Mouse (Mus musculus) B cell, adult 2 months (primary cell): ENCODE measurements around the gene Thap2.

Experiments
- DNase-seq, 2 experiments: peaks; one replicate each; pipeline ENCODE4 v3.0.0; 2022

Gene Thap2

DNA sequence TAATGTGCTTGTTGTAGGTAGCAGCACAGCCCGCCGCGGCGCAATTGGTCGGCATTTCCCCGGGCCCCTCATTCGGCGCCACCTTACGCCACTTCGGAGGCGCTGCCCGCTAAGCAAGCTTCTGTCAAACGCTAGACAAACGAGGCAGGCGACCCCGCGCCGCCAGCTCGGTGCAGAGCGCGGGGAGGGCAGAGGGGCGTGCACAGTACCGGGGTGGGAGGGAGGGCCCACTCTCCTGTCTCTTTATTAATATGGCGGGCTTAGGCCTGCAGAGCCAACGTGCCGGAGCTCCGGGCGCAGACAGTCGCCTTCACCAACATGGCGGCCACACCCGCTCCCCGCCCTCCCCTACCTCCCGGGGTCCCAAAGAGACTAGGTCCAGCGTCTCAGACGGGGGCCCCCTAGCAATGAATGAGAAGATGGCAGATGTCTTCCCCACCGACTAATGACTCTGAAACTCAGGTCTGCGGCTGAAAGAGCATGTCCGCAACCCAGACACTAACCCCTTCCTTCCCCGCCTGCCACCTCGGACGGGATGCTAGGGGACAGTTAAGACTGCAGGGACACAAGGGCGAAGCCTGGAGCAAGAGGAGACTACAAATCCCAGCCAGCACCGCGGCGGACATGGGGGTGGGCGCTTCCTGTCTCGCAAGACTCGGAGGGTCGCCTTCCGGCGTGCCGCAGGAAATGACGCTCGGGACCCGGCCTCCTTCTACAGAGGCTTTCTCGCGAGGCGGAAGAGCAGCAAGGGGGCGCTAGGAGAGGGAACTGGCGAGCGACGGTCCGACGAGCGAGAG, at the start of gene Thap2, which contains the start of gene Zfc3h1:
Gene Thap2 (minus strand): TSS at position 223 of the 797 bp plus-strand sequence.
Gene Zfc3h1 (plus strand): TSS at position 739 of the 797 bp plus-strand sequence.
- DNase-seq: peak; percentile 98

DNA sequence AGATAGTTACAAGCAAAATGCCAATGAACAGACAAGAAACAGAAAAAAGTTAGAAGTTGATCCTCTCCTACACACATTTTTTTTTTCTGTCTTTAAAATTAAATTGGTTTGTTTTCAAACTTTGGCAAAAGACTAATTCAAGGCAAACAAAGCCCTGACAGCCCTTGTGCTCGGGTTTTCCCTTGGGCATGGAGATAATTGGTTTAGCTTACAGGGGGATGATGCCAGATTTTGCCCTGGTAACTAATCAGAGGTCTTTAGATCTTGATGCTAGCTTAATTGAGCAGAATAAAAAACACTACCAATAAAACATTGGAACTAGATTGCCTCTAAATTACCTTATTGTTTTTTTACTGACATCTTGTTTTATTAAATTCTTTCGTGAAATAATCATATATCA, 41.1 kb upstream of the Thap2 start:
- DNase-seq: no peak

DNA sequence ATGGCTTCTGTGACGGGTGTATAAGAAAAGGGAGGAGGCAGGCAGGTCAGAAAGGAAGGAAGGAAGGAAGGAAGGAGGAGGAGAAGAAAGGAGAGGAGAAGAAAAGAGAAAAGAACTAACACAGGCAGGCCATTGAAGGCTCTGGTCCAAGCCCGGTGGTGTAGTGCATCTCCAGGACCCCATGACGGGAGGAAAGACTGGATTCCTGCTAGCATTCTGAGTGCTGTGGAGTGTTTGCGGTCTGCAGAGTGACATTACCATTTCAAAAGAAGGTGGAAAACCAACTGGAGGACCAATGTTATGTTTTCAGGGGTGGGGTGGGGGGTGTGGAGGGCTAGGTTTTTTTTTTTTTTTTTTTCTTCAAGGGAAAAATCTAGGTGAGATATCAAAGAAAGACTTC, 37.7 kb upstream of the Thap2 start:
- DNase-seq: no peak

DNA sequence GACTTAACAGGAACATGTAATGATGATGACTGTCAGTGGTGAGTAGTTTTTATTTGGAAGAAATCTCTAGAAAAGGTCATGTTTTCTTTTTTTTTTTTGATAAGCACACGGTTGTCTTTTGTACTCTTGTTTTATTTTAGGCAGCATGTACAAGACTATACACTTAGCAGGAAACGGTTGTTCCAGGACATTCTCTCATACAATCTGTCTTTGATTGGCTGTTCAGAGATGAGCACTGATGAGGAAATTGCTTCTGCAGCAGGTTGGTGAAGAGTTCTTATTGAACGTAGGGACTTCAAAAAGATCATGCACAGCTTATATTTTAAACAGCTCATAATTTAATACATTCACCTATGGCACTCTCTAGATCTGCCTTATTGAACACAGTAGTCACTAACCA, 29.8 kb upstream of the Thap2 start:
- no peak for DNase-seq

DNA sequence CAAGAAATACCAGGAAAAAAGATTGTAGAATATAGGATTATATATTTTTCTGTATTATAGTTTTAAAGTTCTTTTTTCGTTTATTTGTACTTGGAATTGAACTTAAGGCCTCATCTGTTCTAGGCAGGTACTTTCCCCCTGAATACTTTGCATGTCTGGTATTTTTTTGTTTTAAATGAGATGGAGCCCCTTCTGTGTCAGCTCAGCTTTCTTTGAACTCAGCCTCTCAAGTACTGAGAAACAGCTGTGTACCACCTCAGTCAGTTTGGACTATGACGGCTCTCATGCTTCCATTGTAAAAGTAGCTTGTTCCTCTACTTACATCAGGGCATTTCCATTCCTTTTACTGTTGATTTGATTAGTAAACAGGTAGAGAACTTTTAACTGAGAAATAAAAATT, 29.3 kb upstream of the Thap2 start:
- no peak for DNase-seq

DNA sequence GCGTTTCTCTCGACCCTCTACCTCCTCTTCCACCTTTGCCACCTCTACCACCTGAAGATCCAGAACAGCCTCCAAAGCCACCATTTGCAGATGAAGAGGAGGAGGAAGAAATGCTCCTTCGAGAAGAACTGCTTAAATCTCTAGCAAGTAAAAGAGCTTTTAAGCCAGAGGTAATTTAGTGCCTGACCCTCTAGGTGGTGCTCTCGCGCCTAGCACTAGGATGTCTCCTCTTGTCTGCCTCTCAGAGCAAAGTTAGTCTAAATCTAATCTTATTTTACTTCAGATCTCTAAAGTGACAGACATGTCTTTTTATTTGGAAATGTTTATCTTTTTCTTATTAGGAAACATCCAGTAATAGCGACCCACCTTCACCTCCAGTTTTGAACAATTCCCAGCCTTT, 22.1 kb upstream of the Thap2 start:
- peak; percentile 77 to 80 for DNase-seq

DNA sequence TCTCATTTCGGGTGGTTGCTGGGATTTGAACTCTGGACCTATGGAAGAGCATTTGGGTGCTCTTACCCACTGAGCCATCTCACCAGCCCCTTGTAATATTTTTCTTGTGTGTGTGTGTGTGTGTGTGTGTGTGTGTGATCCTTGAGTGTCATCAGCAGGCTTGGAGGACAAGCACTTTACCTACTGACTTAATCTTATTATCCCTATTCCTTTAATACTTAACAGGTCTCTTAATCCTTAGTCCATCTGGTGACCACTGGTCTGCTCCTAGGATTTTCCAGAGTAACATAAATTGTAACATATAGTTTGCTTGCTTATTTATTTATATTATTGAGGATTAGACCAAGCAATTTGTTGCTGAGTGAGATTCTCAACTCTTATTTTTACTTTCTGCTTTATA, 7.7 kb upstream of the Thap2 start:
- no peak for DNase-seq

DNA sequence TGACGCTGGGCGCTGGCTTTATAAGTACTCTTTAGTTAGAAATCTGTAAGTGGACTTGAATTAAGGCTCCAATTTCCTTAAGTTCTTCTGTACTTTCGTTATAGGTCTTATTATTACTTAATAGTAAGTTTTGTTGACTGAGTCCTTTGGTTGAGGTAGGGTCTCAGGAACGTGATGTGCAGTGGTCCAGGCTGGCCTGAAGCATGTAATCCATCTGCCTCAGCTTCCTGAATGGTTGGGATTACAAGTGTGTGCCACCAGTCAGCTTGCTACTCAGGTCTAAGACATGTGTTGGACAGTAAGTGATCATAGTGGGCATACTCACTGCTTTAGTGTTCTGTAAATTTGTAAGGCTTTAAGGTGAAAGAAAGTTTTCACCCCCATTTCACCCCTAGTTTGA, 6.8 kb upstream of the Thap2 start:
- DNase-seq: no peak

DNA sequence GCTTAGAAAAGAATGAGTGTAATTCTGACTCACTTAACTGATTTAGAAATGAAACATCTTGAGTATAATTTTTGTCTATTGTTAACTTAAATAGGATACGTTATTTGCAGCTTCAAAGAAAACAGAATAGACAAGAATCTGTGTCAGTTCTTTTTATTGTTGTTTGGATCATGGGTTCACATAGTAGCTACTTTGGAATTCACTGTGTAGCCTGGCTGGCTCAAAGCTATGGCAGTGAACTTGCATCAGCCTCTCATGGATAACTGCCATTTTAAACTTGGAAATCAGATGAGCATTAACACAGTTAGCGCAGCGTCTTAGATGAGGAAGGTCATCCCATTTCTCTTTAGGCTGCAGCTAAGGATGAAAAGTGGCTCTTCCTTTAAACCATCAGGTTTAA, 3.6 kb upstream of the Thap2 start:
- DNase-seq: no peak

DNA sequence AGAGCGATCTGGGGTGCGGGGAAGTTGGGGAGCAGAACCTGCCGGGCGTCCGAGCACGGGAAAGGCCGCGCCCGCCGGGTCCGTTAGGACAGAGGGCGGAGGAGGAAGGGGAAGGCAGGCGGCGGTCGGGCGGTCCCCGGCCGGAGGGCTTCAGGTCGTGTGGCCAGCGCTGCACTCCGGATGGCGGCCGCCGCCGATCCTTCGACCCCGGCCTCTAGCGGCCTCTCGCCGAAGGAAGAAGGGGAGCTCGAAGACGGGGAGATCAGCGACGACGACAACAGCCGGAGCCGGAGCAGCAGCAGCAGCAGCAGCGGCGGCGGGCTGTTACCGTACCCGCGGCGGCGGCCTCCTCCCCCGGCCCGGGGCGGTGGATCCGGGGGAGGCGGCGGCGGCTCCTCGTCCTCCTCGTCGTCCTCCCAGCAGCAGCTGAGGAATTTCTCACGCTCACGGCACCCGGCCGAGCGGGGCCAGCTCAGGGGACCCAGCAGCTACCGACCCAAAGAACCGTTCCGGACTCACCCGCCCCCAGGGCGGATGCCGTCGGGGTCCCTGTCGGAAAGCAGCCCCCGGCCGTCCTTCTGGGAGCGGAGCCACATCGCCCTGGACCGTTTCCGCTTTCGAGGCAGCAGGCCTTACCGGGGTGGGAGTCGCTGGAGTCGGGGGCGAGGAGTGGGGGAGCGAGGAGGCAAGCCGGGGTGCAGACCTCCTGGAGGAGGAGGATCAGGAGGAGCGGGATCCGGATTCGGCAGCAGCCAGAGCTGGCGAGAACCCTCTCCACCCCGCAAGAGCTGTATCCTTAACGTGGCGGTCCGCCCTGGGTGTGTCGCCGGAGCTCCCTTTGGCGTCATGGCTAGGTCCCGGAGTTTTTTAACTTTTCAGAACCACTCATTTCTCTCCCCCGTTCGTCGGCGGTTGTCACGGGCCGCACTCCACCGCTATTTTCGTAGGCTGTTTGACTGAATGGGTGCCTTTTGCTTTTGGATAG, 1.1 kb upstream of the Thap2 start:
- DNase-seq: peak; percentile 67 to 73

DNA sequence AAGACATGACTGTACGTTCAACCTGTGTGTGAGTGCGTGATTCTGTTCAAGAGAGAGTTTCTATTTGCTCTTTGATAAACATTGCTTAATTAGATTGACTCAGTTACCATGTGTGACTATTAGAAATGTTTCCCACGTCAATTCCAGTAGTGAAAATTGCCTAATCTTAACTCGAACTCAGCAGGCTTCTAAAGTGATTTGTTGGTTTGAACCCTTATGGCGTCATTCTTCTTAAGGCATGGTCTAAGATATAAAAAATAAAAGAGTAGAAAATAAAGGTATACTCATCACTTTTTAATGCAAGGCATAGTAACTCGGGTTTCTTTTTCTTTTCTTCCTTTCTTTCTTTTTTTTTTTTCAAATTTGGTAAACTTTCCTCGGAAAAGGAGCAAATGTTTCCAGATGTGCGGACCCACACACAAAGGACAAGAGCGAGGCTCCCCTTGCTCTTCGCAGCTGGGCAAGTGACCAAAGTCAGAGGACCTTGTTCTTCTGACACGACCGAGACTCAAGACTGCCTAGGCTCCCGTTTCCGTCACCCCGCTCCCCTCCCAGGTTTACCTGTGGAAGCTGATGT, 511 bp downstream of the Thap2 start:
- DNase-seq: no peak

DNA sequence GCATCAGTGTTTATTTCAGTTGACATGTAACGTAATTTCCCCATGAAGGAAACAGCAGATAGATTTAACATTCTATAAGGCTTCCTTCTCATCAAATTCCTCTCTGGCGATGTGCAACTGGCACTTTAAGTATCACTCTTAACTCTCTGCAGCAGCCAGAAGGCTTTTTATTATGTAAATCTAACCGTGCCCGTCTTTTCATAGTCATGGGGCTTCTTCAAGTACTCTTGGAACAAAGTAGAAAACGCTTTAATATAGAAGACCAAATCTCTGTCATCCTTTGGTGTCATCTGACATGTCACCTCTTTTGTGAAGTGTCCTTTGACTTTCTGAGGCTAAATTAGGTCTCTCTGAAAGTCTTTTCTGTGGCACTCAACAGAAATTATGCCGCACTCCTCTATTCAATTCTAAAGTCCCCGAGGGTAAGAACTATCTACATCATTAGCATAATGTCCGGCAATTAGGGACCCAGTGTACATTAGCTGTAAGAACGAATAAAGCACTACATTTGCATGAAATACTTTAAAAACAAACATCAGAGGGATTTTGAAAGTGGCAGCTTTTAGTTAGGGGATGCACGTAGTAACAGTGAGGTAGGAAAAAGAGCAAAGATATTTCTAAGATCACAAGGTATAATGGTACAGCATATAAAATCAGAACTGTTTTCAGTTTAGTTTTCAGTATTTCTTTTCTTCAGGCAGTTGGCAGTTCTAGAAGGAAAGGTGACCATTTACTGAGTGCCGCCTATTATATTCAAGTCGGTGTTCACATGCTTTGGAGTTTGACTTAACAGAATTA, 1.2 kb downstream of the Thap2 start:
- no peak for DNase-seq

DNA sequence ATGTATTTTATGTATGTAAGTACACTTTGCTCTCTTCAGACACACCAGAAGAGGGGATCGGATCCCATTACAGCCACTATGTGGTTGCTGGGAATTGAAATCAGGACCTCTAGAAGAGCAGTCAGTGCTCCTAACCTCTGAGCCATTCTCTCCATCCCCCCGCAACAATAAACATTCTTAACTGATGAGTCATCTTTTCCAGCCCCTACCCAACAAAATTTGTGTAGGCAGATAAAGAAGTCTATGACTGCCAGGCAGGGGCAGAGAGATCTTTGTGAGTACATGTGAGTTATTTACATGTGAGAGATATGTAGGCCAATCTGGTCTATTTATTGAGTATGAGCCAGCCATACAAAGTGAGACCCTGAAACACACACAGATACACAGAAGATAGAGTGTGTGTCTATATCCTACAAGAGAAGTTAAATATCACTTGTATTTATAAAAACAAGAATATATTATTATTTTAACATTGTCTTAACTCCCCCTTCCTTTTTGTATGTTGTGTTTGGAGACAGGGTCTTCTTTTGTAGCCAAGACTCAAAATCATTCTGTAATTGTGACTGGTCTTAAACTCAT, 2.6 kb downstream of the Thap2 start:
- no peak for DNase-seq

DNA sequence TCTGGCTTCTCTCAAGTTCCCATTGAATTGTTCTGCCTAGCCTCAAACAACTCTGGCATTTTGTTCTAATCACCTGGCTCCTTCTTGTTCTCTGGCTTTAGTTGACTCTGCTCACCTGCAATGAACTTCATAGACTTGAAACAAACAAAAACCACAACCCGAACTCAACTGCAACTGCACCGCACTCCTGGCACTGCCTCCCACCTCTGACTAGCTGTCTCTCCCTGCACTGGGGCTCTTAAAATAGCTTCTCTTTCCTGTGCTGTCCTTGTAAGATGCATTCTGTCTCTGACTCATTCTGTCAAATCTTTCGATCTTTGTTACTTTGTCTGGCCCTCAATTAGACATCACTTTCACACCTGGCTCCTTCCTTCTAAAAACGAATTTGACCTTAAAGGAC, 21.1 kb downstream of the Thap2 start:
- DNase-seq: peak; percentile 15 to 17

DNA sequence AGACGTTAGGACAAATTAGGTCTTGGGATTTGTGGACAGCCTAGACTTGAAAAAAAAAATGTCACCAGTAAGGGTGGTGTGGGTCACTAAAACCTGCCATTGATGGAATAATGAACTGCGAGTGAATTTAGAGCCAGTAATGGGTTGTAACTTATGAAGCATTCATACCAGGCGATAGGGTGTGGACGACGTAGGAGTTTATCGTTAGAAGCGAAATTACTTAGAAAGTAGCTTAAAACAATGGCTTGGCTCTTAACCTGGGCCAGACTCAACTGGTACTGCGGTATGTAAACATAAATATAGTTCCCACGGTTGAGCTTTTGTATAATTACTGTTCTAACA, 21.6 kb downstream of the Thap2 start:
- DNase-seq: no peak

DNA sequence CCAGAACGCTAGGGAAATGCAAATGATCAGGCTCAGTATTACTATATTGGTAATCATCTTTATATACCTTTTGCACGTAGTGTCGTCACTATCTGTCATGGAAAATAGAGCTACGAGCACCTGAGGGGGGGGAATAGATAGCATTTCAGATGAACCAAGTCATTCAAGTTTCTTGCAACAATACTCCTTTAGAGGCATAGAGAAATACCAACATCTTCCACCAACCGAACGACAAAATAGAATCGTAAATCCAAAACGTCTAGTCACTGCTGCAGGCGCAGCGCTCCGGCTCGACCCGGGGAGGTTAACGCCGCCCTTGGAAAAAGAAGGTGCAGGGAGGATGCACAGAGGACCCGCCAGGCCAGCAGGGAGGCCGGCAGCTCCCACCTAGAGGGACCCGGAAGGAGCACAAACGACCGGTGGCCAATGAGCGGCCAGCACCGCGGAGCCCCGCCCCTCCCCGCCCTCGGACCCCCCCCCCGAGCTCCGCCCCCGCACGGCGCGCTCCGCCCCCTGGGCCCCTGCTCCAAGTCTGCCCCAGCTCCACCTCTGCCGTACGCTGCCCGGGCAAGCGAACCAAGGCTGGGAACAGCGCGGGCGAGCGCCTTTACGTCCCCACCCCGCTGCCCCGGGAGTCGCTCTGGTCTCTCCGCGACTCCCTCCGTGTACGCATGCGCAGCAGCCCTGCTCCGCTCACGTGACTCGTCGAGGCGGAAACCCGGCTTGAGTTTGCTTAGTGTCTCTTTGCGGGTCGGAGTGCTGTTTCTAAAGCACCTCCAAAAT, 22.2 kb downstream of the Thap2 start, which contains the start of gene Tmem19:
Gene Tmem19 (minus strand): TSS at position 662 of the 783 bp plus-strand sequence.
- peak; percentile 94 to 95 for DNase-seq

DNA sequence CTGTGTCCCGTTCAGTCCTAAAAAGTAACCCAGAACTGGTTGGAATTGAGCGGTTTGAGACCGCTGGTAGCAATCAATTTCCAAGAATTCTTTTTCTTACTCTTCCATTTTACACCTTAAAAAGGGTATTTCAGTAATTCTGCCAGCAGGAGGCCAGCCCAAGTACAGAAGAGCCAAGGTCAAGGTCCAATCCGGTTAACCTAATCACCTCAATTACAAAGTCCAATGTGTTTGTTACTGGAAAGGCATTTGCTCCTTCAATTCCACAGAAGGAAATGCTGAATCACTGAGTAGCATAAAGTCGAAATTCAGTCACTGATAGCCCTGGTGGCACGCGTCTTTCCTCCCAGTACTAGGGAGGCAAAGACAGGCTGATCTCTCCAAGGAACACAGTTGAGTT, 25.2 kb downstream of the Thap2 start:
- no peak for DNase-seq

DNA sequence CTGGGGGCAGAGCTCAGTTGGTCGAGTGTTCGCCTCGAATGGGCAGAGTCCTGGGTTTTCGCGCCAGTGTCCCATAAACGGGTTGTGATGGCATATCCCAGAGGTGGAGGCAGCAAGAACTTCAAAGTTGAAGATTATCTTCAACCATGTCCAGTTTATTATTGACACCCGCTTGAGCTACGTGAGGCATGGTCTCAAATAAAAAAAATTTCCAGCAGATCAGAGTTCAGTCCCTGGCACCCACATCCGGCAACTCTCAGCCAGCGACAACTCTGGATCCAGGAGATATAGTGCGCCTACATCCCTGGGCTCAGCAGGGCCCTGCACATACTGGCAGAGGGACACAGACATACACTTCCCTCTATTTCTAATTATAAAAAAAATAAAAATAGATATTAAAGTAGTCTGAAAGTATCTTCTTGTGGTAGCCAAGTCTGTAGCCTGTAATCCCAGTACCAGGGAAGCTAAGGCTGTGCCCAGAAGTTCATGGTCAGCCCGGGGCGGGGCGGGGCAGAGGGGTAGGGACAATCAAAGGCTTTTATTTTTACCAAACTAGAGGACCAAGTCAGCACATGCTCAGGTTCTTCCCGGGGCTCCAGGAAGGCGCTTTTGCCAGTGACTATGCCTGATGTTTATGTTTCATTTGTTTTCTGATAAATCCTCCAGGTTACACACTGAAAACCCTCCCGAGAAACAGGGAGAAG, 25.9 kb downstream of the Thap2 start:
- no peak for DNase-seq

DNA sequence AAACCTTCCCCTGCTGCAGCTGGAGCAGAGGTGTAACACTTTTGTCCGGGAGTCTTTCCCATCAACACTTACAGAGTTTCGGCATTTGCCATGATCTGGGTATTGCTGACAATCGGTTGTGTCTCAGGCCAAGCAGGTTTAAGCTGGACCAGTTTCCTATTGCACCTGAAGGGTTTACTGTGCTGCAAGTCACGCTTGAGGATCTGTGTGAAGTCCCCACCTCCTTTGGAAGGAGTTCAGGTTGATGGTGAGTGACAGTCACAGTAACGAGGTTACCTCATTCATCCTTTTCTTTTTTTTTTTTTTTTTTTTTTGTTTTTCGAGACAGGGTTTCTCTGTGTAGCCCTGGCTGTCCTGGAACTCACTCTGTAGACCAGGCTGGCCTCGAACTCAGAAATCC, 28.1 kb downstream of the Thap2 start:
- DNase-seq: no peak

DNA sequence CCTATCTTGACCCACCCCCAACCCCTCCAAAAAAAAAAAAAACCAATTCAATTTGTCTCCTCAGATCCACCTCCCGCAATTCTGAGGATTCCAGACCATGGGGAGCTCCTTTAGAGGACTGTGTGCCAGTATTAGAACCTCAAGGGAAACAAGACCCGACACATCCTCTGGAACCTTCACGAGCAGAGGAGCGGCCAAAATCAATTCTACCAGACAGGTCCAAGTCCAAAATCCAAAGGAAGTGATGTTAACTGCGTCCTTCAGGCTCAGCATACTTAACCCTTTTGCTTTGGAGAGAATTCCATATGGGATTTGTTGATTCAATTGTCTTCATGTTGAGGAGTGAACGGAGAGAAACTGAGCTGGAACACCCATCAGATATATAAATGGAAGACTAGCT, 29.2 kb downstream of the Thap2 start:
- no peak for DNase-seq

DNA sequence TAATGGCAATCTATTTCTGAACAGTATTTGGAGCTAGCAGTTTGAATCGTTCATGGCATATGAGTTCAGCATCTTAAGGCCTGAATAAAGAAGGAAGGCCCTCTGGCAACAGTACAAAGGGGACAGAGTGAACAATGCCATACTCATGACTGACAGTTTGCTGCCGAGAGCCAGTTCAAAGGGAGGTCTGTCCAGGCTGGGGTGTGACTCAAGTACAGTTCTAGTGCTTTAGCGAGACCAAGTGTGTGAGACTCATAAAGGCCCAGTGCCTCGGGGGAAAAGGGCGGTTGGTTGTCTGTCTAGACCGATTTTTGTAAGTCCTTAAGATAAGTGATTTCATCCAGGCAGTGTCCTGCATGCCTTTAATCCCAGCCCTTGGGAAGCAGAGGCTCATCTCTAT, 29.7 kb downstream of the Thap2 start:
- no peak for DNase-seq
